Mouse (Mus musculus): ENCODE data around the gene Unc93b1. TPM values are rescaled to one million over a fixed set of nuclear protein-coding genes. Genes with fewer than 3 reads are reported as not detected.

Unc93b1 gene
- polyA plus RNA-seq, 1 experiment from 2014 or later: 8.5 TPM

GRCm38 (mm10) chr19:3904363-3904675 lies 30.7 kb upstream of the Unc93b1 start:
- 69% methylated on average over 10 of the region's 10 CpGs for WGBS
- no peaks in the 10 kb centered on the region for H3K9me3 ChIP-seq (replicated peaks)
- H3K4me2 ChIP-seq (replicated peaks): no peak overlapping the region
- peaks cover 22% of the 10 kb centered on the region for H3K36me3 ChIP-seq
- no peak for ATAC-seq (ENCODE audit: low FRiP score)
- H3K27ac ChIP-seq: no peak overlapping the region
- H3K27me3 ChIP-seq: no peaks in the 10 kb centered on the region; the same call in 1 of the 2 replicates
- H3K4me3 ChIP-seq: no peak overlapping the region
- peaks cover 23% of the 10 kb centered on the region for H3K4me1 ChIP-seq
- H3K9ac ChIP-seq: no peak overlapping the region

- peak overlapping the region; percentile 13; the same call in 1 of the 2 replicates for H3K9ac ChIP-seq
- no peaks in the 10 kb centered on the region; the same call in 1 of the 2 replicates for H3K27me3 ChIP-seq
- H3K4me1 ChIP-seq: peaks cover 23% of the 10 kb centered on the region
- peak overlapping the region; percentile 42; the same call in 1 of the 2 replicates for H3K4me3 ChIP-seq
- peak overlapping the region; percentile 70 for H3K27ac ChIP-seq
- 51% methylated on average over 6 of the region's 6 CpGs for WGBS
- no peaks in the 10 kb centered on the region for H3K9me3 ChIP-seq (replicated peaks)
- peaks cover 33% of the 10 kb centered on the region for H3K36me3 ChIP-seq
- peak overlapping the region; percentile 65 for H3K4me2 ChIP-seq (replicated peaks)
- ATAC-seq (ENCODE audit: low FRiP score): no peak
Measured at GRCm38 (mm10) chr19:3905261-3905969, 29.6 kb upstream of the Unc93b1 start.

GRCm38 (mm10) chr19:3906326-3906725 lies 28.7 kb upstream of the Unc93b1 start:
- 0 out of 2 replicates have a peak, but pooled peaks have one; percentile 1 for ATAC-seq (ENCODE audit: low FRiP score)
- Histone ChIP-seq H3K4me1 (peaks cover 26% of the 10 kb centered on the region), H3K27me3 (no peaks in the 10 kb centered on the region; the same call in 1 of the 2 replicates)

GRCm38 (mm10) chr19:3906795-3907786 lies 27.9 kb upstream of the Unc93b1 start, which contains the start of gene Tcirg1:
Tcirg1 (minus strand) TSS chr19:3907133.
- H3K9me3 ChIP-seq (replicated peaks): no peaks in the 10 kb centered on the region
- peaks cover 33% of the 10 kb centered on the region for H3K4me1 ChIP-seq
- peak within 1 kb of the TSS; percentile 42 for H3K4me3 ChIP-seq
- peak within 1 kb of the TSS; percentile 62 for H3K9ac ChIP-seq
- H3K4me2 ChIP-seq (replicated peaks): peak within 1 kb of the TSS; percentile 65
- H3K36me3 ChIP-seq: peaks cover 40% of the 10 kb centered on the region
- peak within 1 kb of the TSS; percentile 70; the same call in 1 of the 2 replicates for H3K27ac ChIP-seq
- 6% methylated on average over 36 of the region's 36 CpGs for WGBS
- no peaks in the 10 kb centered on the region; the same call in 1 of the 2 replicates for H3K27me3 ChIP-seq
- ATAC-seq (ENCODE audit: low FRiP score): peak; percentile 41

More at GRCm38 (mm10) chr19:3906326-3906725, 28.7 kb upstream of the Unc93b1 start:
- Histone ChIP-seq H3K9ac (peak overlapping the region; percentile 62), H3K9me3 (replicated peaks) (no peaks in the 10 kb centered on the region), H3K36me3 (peaks cover 41% of the 10 kb centered on the region), H3K27ac (peak overlapping the region; percentile 70; the same call in 1 of the 2 replicates), H3K4me3 (peak overlapping the region; percentile 42), H3K4me2 (replicated peaks) (peak overlapping the region; percentile 65)
- 41% methylated on average over 10 of the region's 10 CpGs for WGBS

GRCm38 (mm10) chr19:3907876-3908660 lies 26.9 kb upstream of the Unc93b1 start:
- Histone ChIP-seq H3K9me3 (replicated peaks) (no peaks in the 10 kb centered on the region), H3K27ac (no peak overlapping the region), H3K36me3 (peaks cover 38% of the 10 kb centered on the region), H3K4me1 (peaks cover 35% of the 10 kb centered on the region), H3K9ac (no peak overlapping the region), H3K4me3 (0 out of 2 replicates have a peak overlapping the region, but pooled peaks have one; percentile 42), H3K27me3 (no peaks in the 10 kb centered on the region; the same call in 1 of the 2 replicates), H3K4me2 (replicated peaks) (peak overlapping the region; percentile 65; the same call in 1 of the 2 replicates)
- ATAC-seq (ENCODE audit: low FRiP score): no peak
- WGBS: 79% methylated on average over 8 of the region's 8 CpGs

GRCm38 (mm10) chr19:3910206-3910605 lies 24.8 kb upstream of the Unc93b1 start:
- Histone ChIP-seq H3K27me3 (no peaks in the 10 kb centered on the region), H3K9ac (no peak overlapping the region), H3K27ac (no peak overlapping the region), H3K9me3 (replicated peaks) (no peaks in the 10 kb centered on the region), H3K4me1 (peaks cover 39% of the 10 kb centered on the region), H3K4me2 (replicated peaks) (no peak overlapping the region), H3K36me3 (peaks cover 38% of the 10 kb centered on the region), H3K4me3 (no peak overlapping the region)
- no peak for ATAC-seq (ENCODE audit: low FRiP score)
- WGBS: 77% methylated on average over 5 of the region's 5 CpGs

- H3K9ac ChIP-seq: peak within 1 kb of the TSS; percentile 68
- H3K4me3 ChIP-seq: peak within 1 kb of the TSS; percentile 74
- H3K27ac ChIP-seq: peak within 1 kb of the TSS; percentile 82
- peak within 1 kb of the TSS; percentile 65 for H3K4me2 ChIP-seq (replicated peaks)
- no peaks in the 10 kb centered on the region for H3K9me3 ChIP-seq (replicated peaks)
- under 1% methylated on average over 43 of the region's 43 CpGs for WGBS
- H3K36me3 ChIP-seq: peaks cover 37% of the 10 kb centered on the region
- peak; percentile 99 for ATAC-seq (ENCODE audit: low FRiP score)
- no peaks in the 10 kb centered on the region for H3K27me3 ChIP-seq
- H3K4me1 ChIP-seq: peaks cover 20% of the 10 kb centered on the region
Measured at GRCm38 (mm10) chr19:3912337-3913204, 22.4 kb upstream of the Unc93b1 start, which contains the start of gene Ndufs8. Ndufs8 (minus strand) TSS chr19:3912774.

- H3K9me3 ChIP-seq (replicated peaks): no peaks in the 10 kb centered on the region
- no peak overlapping the region for H3K27ac ChIP-seq
- H3K9ac ChIP-seq: peak overlapping the region; percentile 63; the same call in 1 of the 2 replicates
- peaks cover 26% of the 10 kb centered on the region for H3K36me3 ChIP-seq
- H3K4me1 ChIP-seq: peaks cover 19% of the 10 kb centered on the region
- no peak for ATAC-seq (ENCODE audit: low FRiP score)
- H3K4me3 ChIP-seq: peak overlapping the region; percentile 74
- 89% methylated on average over 8 of the region's 8 CpGs for WGBS
- H3K27me3 ChIP-seq: no peaks in the 10 kb centered on the region
- H3K4me2 ChIP-seq (replicated peaks): peak overlapping the region; percentile 65
Measured at GRCm38 (mm10) chr19:3913692-3914091, 21.3 kb upstream of the Unc93b1 start.

GRCm38 (mm10) chr19:3914535-3914934 lies 20.5 kb upstream of the Unc93b1 start:
- Histone ChIP-seq H3K4me2 (replicated peaks) (no peak overlapping the region), H3K9ac (no peak overlapping the region), H3K27me3 (no peaks in the 10 kb centered on the region), H3K4me1 (peaks cover 19% of the 10 kb centered on the region), H3K9me3 (replicated peaks) (no peaks in the 10 kb centered on the region), H3K4me3 (no peak overlapping the region), H3K27ac (no peak overlapping the region), H3K36me3 (peaks cover 17% of the 10 kb centered on the region)
- ATAC-seq (ENCODE audit: low FRiP score): no peak
- 89% methylated on average over 5 of the region's 5 CpGs for WGBS

- no peak for ATAC-seq (ENCODE audit: low FRiP score)
- Histone ChIP-seq H3K4me1 (peaks cover 12% of the 10 kb centered on the region), H3K27me3 (no peaks in the 10 kb centered on the region), H3K36me3 (no peaks in the 10 kb centered on the region), H3K27ac (no peak overlapping the region), H3K9me3 (replicated peaks) (no peaks in the 10 kb centered on the region), H3K4me2 (replicated peaks) (no peak overlapping the region), H3K9ac (no peak overlapping the region), H3K4me3 (no peak overlapping the region)
- WGBS: 79% methylated on average over 11 of the region's 11 CpGs
Measured at GRCm38 (mm10) chr19:3916727-3917126, 18.3 kb upstream of the Unc93b1 start.

GRCm38 (mm10) chr19:3919928-3920327 lies 15.1 kb upstream of the Unc93b1 start:
- no peak for ATAC-seq (ENCODE audit: low FRiP score)
- 0 out of 2 replicates have a peak, but pooled peaks cover 3% of the 10 kb centered on the region for H3K4me1 ChIP-seq

More at GRCm38 (mm10) chr19:3919928-3920327, 15.1 kb upstream of the Unc93b1 start:
- H3K4me2 ChIP-seq (replicated peaks): no peak overlapping the region
- H3K9me3 ChIP-seq (replicated peaks): no peaks in the 10 kb centered on the region
- H3K27me3 ChIP-seq: no peaks in the 10 kb centered on the region
- no peak overlapping the region for H3K4me3 ChIP-seq
- no peak overlapping the region for H3K9ac ChIP-seq
- H3K36me3 ChIP-seq: no peaks in the 10 kb centered on the region
- H3K27ac ChIP-seq: no peak overlapping the region

Data from hindbrain, embryonic 12.5 days (tissue).